Mouse (Mus musculus): ENCODE data around the gene Slamf9. TPM values are rescaled to one million over a fixed set of nuclear protein-coding genes. Genes with fewer than 3 reads are reported as not detected.

Slamf9 gene
- total and polyA plus RNA-seq, 3 experiments, result 0.38 TPM; not detected in 2

- no peak for TF ChIP-seq POLR2AphosphoS2 (IDR thresholded peaks at IDR 0.05; ENCODE audit: low read length)
- TF ChIP-seq GABPA (IDR thresholded peaks at IDR 0.05; ENCODE audit: low read depth, low read length), result no peak
- TF ChIP-seq CHD1 (IDR thresholded peaks at IDR 0.05; ENCODE audit: low read depth, low read length), result no peak
- TF ChIP-seq MAX (IDR thresholded peaks at IDR 0.05; ENCODE audit: low read length), result no peak; the same call in 1 of the 2 replicates
Observed at GRCm38 (mm10) chr1:172513525-172514212, 38.5 kb downstream of the Slamf9 start (continued).

- TF ChIP-seq POLR2A (IDR thresholded peaks at IDR 0.05; ENCODE audit: control insufficient read depth in 1 of 2, insufficient read depth in 1 of 2, low read depth in 1 of 2, low read length in 2 of 2, poor library complexity in 1 of 2) (peak in 1 of 2 experiments; percentile 43; a peak in 1 of 4 replicates), ZMIZ1 (IDR thresholded peaks at IDR 0.05; ENCODE audit: low read depth, low read length) (peak; percentile 47; the same call in 1 of the 2 replicates), TCF12 (IDR thresholded peaks at IDR 0.05; ENCODE audit: low read depth, low read length) (no peak)
- Histone ChIP-seq H3K4me1 (ENCODE audit: control insufficient read depth in 1 of 2, insufficient read depth in 2 of 2, low read length in 2 of 2) (peaks cover 8 to 26% of the 10 kb centered on the region in 2 experiments), H3K27ac (ENCODE audit: control insufficient read depth, low read depth, low read length) (peak overlapping the region; percentile 60), H3K9ac (ENCODE audit: control insufficient read depth, low read depth, low read length, poor library complexity, severe bottlenecking) (peak overlapping the region; percentile 43), H3K36me3 (ENCODE audit: control insufficient read depth in 1 of 2, insufficient read depth in 2 of 2, low read length in 2 of 2) (peaks cover 0 to 12% of the 10 kb centered on the region in 2 experiments; a peak in 2 of 4 replicates), H3K79me2 (ENCODE audit: control insufficient read depth, insufficient read depth, low read length, poor library complexity) (no peaks in the 10 kb centered on the region; the same call in 1 of the 2 replicates), H3K27me3 (ENCODE audit: control insufficient read depth in 1 of 2, insufficient read depth in 2 of 2, low read length in 2 of 2) (no peaks in the 10 kb centered on the region), H3K9me3 (replicated peaks; ENCODE audit: insufficient read depth, low read length) (no peaks in the 10 kb centered on the region), H3K4me3 (ENCODE audit: control insufficient read depth in 1 of 2, insufficient read depth in 1 of 2, low read depth in 2 of 2, low read length in 2 of 2) (peak overlapping the region; percentile 6 to 57; a peak in 3 of 4 replicates)
- DNase-seq (ENCODE audit: low read depth, low spot score), result no peak
Observed at GRCm38 (mm10) chr1:172514213-172514529, 39.0 kb downstream of the Slamf9 start.

- Histone ChIP-seq H3K4me1 (ENCODE audit: control insufficient read depth in 1 of 2, insufficient read depth in 2 of 2, low read length in 2 of 2) (peaks cover 8 to 23% of the 10 kb centered on the region in 2 experiments), H3K9ac (ENCODE audit: control insufficient read depth, low read depth, low read length, poor library complexity, severe bottlenecking) (peak overlapping the region; percentile 43)
- no peak for TF ChIP-seq ZMIZ1 (IDR thresholded peaks at IDR 0.05; ENCODE audit: low read depth, low read length)
- TF ChIP-seq MYC (IDR thresholded peaks at IDR 0.05; ENCODE audit: low read depth, low read length), result 0 out of 2 replicates have a peak, but pooled peaks have one; percentile 1
- no peak for TF ChIP-seq CHD2 (IDR thresholded peaks at IDR 0.05; ENCODE audit: low read length)
- TF ChIP-seq CHD1 (IDR thresholded peaks at IDR 0.05; ENCODE audit: low read depth, low read length), result 0 out of 2 replicates have a peak, but pooled peaks have one; percentile 43
- TF ChIP-seq SMC3 (IDR thresholded peaks at IDR 0.05; ENCODE audit: low read depth, low read length), result no peak
- TF ChIP-seq ZKSCAN1 (IDR thresholded peaks at IDR 0.05; ENCODE audit: low read depth, low read length), result no peak
Observed at GRCm38 (mm10) chr1:172514551-172515268, 39.6 kb downstream of the Slamf9 start.

More at GRCm38 (mm10) chr1:172514551-172515268, 39.6 kb downstream of the Slamf9 start:
- peak overlapping the region in 1 of 2 experiments; percentile 57; a peak in 2 of 4 replicates for H3K4me3 ChIP-seq (ENCODE audit: control insufficient read depth in 1 of 2, insufficient read depth in 1 of 2, low read depth in 2 of 2, low read length in 2 of 2)
- H3K79me2 ChIP-seq (ENCODE audit: control insufficient read depth, insufficient read depth, low read length, poor library complexity), result no peaks in the 10 kb centered on the region; the same call in 1 of the 2 replicates
- no peak for DNase-seq (ENCODE audit: low read depth, low spot score)
- H3K27ac ChIP-seq (ENCODE audit: control insufficient read depth, low read depth, low read length), result peak overlapping the region; percentile 60
- no peaks in the 10 kb centered on the region for H3K9me3 ChIP-seq (replicated peaks; ENCODE audit: insufficient read depth, low read length)
- peaks cover 0 to 12% of the 10 kb centered on the region in 2 experiments; a peak in 2 of 4 replicates for H3K36me3 ChIP-seq (ENCODE audit: control insufficient read depth in 1 of 2, insufficient read depth in 2 of 2, low read length in 2 of 2)
- no peaks in the 10 kb centered on the region for H3K27me3 ChIP-seq (ENCODE audit: control insufficient read depth in 1 of 2, insufficient read depth in 2 of 2, low read length in 2 of 2)

All from MEL (cell line).